Comparison of ENCODE assay signal across 28 mouse cellular contexts in the genomic region with DNA sequence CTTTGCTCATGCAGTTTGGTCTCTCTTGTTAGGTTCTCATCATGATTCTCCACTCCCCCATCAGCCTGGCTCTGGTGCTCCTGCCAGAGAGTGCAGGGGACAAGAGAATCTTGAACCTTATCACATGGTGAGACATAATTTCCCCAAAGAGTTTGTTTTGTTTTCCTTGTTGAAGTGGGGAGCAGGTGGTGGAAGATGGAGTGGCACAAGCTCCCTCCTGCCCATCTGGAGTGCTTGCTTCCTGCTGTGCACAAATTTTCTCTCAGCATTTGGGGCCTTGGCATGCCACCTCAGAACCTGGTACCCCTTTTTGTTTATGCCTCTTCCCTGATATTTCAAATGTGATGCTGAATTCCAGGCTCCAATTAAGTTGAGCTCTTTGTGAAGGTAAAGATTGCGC.
DNase-seq lines count a peak whose midpoint lies in the region; ATAC-seq and TF ChIP-seq lines count a peak whose summit lies in the region.
"Had no signal": no experiment of that assay in that cellular context is flagged by ENCODE, and none has a peak within 500 bp of the region (broad histone marks: within the 10 kb centered on the region; RNA-seq: fewer than 3 reads in every experiment).

No protein-coding gene starts in this region.

- no peaks in the 10 kb centered on the region for H3K9me3 ChIP-seq in heart, embryonic 11.5 days (replicated peaks; ENCODE audit: control insufficient read depth, low read length)
- H3K9me3 ChIP-seq: embryonic facial prominence, embryonic 10.5 days; embryonic facial prominence, embryonic 15.5 days; hindbrain, embryonic 10.5 days; hindbrain, embryonic 15.5 days; kidney, embryonic 15.5 days had no signal

- no peak for ATAC-seq in heart, embryonic 11.5 days (replicated peaks; ENCODE audit: insufficient number of reproducible peaks, low FRiP score, low TSS enrichment)
- no peak for ATAC-seq in megakaryocyte-erythroid progenitor cell, adult 5-6 weeks (replicated peaks; ENCODE audit: low FRiP score, low TSS enrichment, poor library complexity, severe bottlenecking)
- ATAC-seq: forebrain, embryonic 16.5 days; inflammation-experienced regulatory T-cells, adult 6 months had no signal

- no peak overlapping the region for H3K9ac ChIP-seq in heart, embryonic 11.5 days (ENCODE audit: low read depth, low read length)
- H3K9ac ChIP-seq: embryonic facial prominence, embryonic 15.5 days; hindbrain, embryonic 15.5 days; kidney, embryonic 15.5 days; liver, embryonic 14.5 days had no signal

- H3K27me3 ChIP-seq in testis, adult 2 months (ENCODE audit: control insufficient read depth, insufficient read depth, low read length): no peaks in the 10 kb centered on the region
- H3K27me3 ChIP-seq in heart, embryonic 11.5 days (ENCODE audit: control insufficient read depth, insufficient read depth, low read length): no peaks in the 10 kb centered on the region
- H3K27me3 ChIP-seq: CH12.LX; embryonic facial prominence, embryonic 15.5 days; kidney, embryonic 15.5 days had no signal

- no peak for TF ChIP-seq CTCF in testis, adult 2 months (IDR thresholded peaks at IDR 0.05; ENCODE audit: control insufficient read depth, insufficient read depth, insufficient replicate concordance, low read depth, low read length)

- WGBS in heart, embryonic 11.5 days (ENCODE audit: insufficient replicate concordance): 94% methylated on average over 1 of the region's 1 CpGs

- TF ChIP-seq POLR2A in testis, adult 2 months (IDR thresholded peaks at IDR 0.05; ENCODE audit: control insufficient read depth, low read depth, low read length): no peak

- H3K36me3 ChIP-seq in testis, adult 2 months (ENCODE audit: control insufficient read depth, insufficient read depth, low read length): no peaks in the 10 kb centered on the region
- no peaks in the 10 kb centered on the region for H3K36me3 ChIP-seq in heart, embryonic 11.5 days (ENCODE audit: control insufficient read depth, insufficient read depth, low read length)
- H3K36me3 ChIP-seq: embryonic facial prominence, embryonic 10.5 days; embryonic facial prominence, embryonic 15.5 days; hindbrain, embryonic 10.5 days; hindbrain, embryonic 15.5 days; kidney, embryonic 15.5 days had no signal

- no peaks in the 10 kb centered on the region; the same call in 1 of the 2 replicates for H3K4me1 ChIP-seq in testis, adult 2 months (ENCODE audit: control insufficient read depth, insufficient read depth, low read length)
- no peaks in the 10 kb centered on the region for H3K4me1 ChIP-seq in heart, embryonic 11.5 days (ENCODE audit: control insufficient read depth, insufficient read depth, low read length)
- H3K4me1 ChIP-seq: embryonic facial prominence, embryonic 10.5 days; embryonic facial prominence, embryonic 15.5 days; hindbrain, embryonic 15.5 days; kidney, embryonic 15.5 days had no signal

- DNase-seq in cerebellum, adult 11 months: peak; percentile 19
- DNase-seq in cerebellum, postnatal 4 days (ENCODE audit: low spot score in 2 of 2): no peak
- no peak for DNase-seq in testis, postnatal 14 days (ENCODE audit: low spot score)
- peak; percentile 29 to 47 for DNase-seq in cerebellum, postnatal 14 days
- DNase-seq: adrenal gland, postnatal 10 days; gastrocnemius, adult 2 months; heart, adult 2 months; heart, postnatal 14 days; kidney, adult 11 months; kidney, postnatal 36 days; layer of hippocampus, postnatal 36 days; liver; lung, adult 2 months; lung, postnatal 10 days; midbrain, embryonic 14.5 days had no signal

- H3K27ac ChIP-seq in testis, adult 2 months (ENCODE audit: control insufficient read depth, insufficient read depth, low read depth, low read length): no peak overlapping the region
- no peak overlapping the region for H3K27ac ChIP-seq in heart, embryonic 11.5 days (ENCODE audit: low read depth, low read length)
- H3K27ac ChIP-seq: embryonic facial prominence, embryonic 10.5 days; embryonic facial prominence, embryonic 15.5 days; gastrocnemius, adult 2 months; heart, adult 2 months; hindbrain, embryonic 10.5 days; hindbrain, embryonic 15.5 days; kidney, embryonic 15.5 days; liver, embryonic 14.5 days; macrophage had no signal

- peak overlapping the region; percentile 52 for H3K4me3 ChIP-seq in testis, adult 2 months (ENCODE audit: control insufficient read depth, low read depth, low read length)
- no peak overlapping the region for H3K4me3 ChIP-seq in heart, embryonic 11.5 days (ENCODE audit: low read depth, low read length)
- H3K4me3 ChIP-seq: embryonic facial prominence, embryonic 10.5 days; embryonic facial prominence, embryonic 15.5 days; gastrocnemius, adult 2 months; heart, adult 2 months; hindbrain, embryonic 10.5 days; hindbrain, embryonic 15.5 days; kidney, embryonic 15.5 days had no signal

- H3K4me2 ChIP-seq in heart, embryonic 11.5 days: no peak overlapping the region
- H3K4me2 ChIP-seq: embryonic facial prominence, embryonic 15.5 days; hindbrain, embryonic 15.5 days; kidney, embryonic 15.5 days had no signal

Comparison
In these comparisons a context has a peak if more than half of its experiments do, and no peak if none do; other contexts are left out.
1. DNase-seq: peak in cerebellum, adult 11 months (single experiment) and cerebellum, postnatal 14 days (2 of 2); none in cerebellum, postnatal 4 days (0 of 2) and testis, postnatal 14 days (single experiment).